Mouse (Mus musculus) intestine, postnatal 0 days (tissue): ENCODE results near the gene Eef1akmt4. TPM values are rescaled to one million over a fixed set of nuclear protein-coding genes. Genes with fewer than 3 reads are reported as not detected.

Experiments used
- ATAC-seq: fragments of 200-750 bp; cut with Nextera tagmentation; 2 replicates; pipeline ENCODE4 v1.8.0; 2017; ENCODE audit warnings: mild to moderate bottlenecking, moderate TSS enrichment, moderate library complexity
- H3K27ac ChIP-seq: fragments of 300-500 bp; sonication (generic); 2 replicates; pipeline ENCODE4 v1.5.1; 2014; ENCODE audit warnings: mild to moderate bottlenecking, low read depth, low read length, moderate library complexity
- H3K27me3 ChIP-seq: fragments of 300-500 bp; sonication (generic); replicated peaks from 2 replicates; pipeline ENCODE4 v1.6.1; 2014; ENCODE audit warnings: low read length, mixed read lengths; ENCODE audit not compliant: control insufficient read depth, insufficient read depth
- H3K36me3 ChIP-seq: fragments of 300-500 bp; sonication (generic); 2 replicates; pipeline ENCODE4 v1.6.1; 2014; ENCODE audit warnings: mild to moderate bottlenecking, moderate library complexity; ENCODE audit not compliant: control insufficient read depth, insufficient read depth
- H3K4me1 ChIP-seq: fragments of 300-500 bp; sonication (generic); replicated peaks from 2 replicates; pipeline ENCODE4 v1.6.1; 2014; ENCODE audit warnings: antibody characterized with exemption, low read length, mixed read lengths; ENCODE audit not compliant: control insufficient read depth, insufficient read depth
- H3K4me2 ChIP-seq: fragments of 300-500 bp; sonication (generic); replicated peaks from 2 replicates; pipeline ENCODE4 v1.6.1; 2014; ENCODE audit warnings: low read depth, mild to moderate bottlenecking, moderate library complexity
- H3K4me3 ChIP-seq: fragments of 300-500 bp; sonication (generic); 2 replicates; pipeline ENCODE4 v1.5.1; 2014; ENCODE audit warnings: low read depth, low read length
- H3K9ac ChIP-seq: fragments of 300-500 bp; sonication (generic); 2 replicates; pipeline ENCODE4 v1.6.1; 2014; ENCODE audit warnings: mild to moderate bottlenecking, low read depth, low read length
- H3K9me3 ChIP-seq: fragments of 300-500 bp; sonication (generic); 2 replicates; pipeline ENCODE4 v1.6.1; 2016; ENCODE audit warnings: mixed run types; ENCODE audit not compliant: control insufficient read depth
- CTCF ChIP-seq: sonication (generic); IDR thresholded peaks from 2 replicates; pipeline ENCODE4 v1.5.1; 2016; ENCODE audit warnings: low read depth, mild to moderate bottlenecking, control low read depth, antibody characterized with exemption, moderate library complexity
- WGBS: fragments of 180-500 bp; shearing (Covaris S2); extraction: QIAGEN DNeasy Blood & Tissue Kit; methylation state at CpG from one replicate; pipeline ENCODE4 v1.1.7; 2014; 5-methylcytosine and 5-hydroxymethylcytosine counted together
- polyA plus RNA-seq: library from polyadenylated mRNA; unstranded; fragments of >200 nt; fragmentation: Nextera tagmentation; extraction: Ambion mirVana; gene quantifications from 2 replicates; pipeline ENCODE4 v1.2.1, GENCODE M21; 2015

Eef1akmt4 gene
- polyA plus RNA-seq, 1 experiment from 2014 or later: 17.8 TPM

DNA sequence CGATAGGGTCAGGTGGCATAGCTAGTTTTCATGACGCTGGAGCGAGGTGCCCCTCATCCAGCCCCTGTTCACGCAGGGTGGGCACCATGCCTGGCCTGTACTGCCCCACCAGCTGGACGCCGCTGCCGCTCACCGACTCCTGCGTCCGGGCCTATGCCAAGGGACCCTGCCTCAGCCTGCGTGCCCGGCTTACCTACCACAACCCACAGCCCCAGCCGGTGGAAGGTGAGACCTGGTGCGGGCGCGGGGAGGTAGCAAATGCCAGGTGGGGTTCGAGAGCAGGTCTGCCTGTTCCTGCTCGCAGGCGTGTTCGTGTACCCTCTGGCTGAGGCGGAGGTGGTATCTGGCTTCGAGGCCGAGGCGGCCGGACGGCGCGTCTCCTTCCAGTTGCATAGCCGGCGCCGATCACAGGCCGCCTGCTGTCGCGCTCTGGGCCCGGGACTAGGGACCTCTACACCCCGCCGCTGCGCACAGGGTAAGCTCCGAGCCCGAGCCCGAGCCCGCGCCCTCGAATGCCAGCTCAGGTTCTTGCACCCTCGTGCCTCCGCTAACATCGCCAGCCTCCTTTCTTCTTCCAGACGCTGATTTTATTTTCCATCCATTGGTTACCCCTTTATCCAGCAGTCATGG lies 20.2 kb upstream of the Eef1akmt4 start:
- 13% methylated on average over 48 of the region's 48 CpGs for WGBS
- no peaks in the 10 kb centered on the region for H3K9me3 ChIP-seq
- H3K4me1 ChIP-seq: 0 out of 2 replicates have a peak, but pooled peaks cover 10% of the 10 kb centered on the region
- TF ChIP-seq CTCF: no peak
- H3K4me2 ChIP-seq: peak overlapping the region; percentile 80; the same call in 1 of the 2 replicates
- peak overlapping the region; percentile 42 for H3K4me3 ChIP-seq
- H3K9ac ChIP-seq: no peak overlapping the region
- H3K36me3 ChIP-seq: no peaks in the 10 kb centered on the region; the same call in 1 of the 2 replicates
- no peak overlapping the region for H3K27ac ChIP-seq
- H3K27me3 ChIP-seq: peaks cover 35% of the 10 kb centered on the region
- ATAC-seq: no peak

DNA sequence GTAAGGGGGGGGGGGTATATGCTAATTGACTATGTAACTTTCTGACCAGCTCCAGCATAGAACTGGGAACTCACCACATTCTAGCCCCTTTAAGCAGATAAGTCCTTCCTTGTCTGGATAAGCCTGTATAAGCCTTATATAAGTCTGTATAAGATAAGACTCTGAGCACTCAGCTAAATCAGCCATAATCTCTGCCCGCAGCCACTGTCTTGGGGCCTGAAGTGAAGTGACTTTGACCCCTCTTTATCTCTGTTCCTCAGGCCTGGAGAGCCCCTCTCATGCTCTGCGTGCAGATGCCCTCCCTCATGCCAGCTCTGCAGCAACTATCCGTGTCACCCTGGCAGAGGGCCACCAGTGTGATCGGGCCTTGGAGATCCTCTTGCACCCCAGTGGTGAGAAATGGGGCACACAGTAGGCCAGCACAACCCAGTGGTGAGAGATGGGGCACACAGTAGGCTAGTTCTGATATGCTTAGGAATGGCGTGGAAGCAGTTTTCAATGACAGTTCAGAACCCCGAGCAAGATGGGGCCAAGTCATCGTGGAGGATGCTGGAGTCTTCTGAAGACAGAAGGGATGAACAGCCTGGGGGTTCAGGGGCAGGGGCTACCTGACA lies 16.2 kb upstream of the Eef1akmt4 start:
- ATAC-seq: peak; percentile 51; the same call in 1 of the 2 replicates
- TF ChIP-seq CTCF: no peak
- H3K27me3 ChIP-seq: peaks cover 20% of the 10 kb centered on the region
- H3K4me2 ChIP-seq: no peak overlapping the region
- WGBS: 43% methylated on average over 7 of the region's 7 CpGs
- 0 out of 2 replicates have a peak, but pooled peaks cover under 1% of the 10 kb centered on the region for H3K4me1 ChIP-seq
- H3K36me3 ChIP-seq: no peaks in the 10 kb centered on the region
- no peaks in the 10 kb centered on the region for H3K9me3 ChIP-seq
- no peak overlapping the region for H3K9ac ChIP-seq
- H3K4me3 ChIP-seq: no peak overlapping the region
- no peak overlapping the region for H3K27ac ChIP-seq

DNA sequence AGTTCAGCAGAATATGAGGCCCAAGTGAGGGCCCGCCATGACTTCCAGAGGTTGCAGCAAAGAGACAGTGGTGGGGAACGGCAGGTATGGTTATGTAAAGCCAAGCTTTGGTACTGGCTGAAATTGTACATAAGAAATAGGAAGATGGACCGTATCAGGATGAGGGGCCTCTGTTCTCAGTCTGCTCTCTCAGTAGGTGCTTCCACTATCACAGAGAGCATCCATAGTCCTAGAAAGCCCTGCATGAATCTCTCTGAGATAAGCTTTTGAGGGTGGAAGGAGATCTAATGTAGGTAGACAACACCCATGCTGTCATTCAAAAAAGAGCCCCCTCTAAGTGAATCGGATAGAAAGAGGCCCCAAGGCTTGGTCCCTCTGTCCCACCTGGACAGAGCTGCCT lies 15.7 kb upstream of the Eef1akmt4 start:
- Histone ChIP-seq H3K9me3 (no peaks in the 10 kb centered on the region), H3K4me1 (no peaks in the 10 kb centered on the region), H3K9ac (no peak overlapping the region), H3K4me2 (no peak overlapping the region), H3K27me3 (peaks cover 14% of the 10 kb centered on the region), H3K4me3 (no peak overlapping the region), H3K36me3 (no peaks in the 10 kb centered on the region), H3K27ac (no peak overlapping the region)
- ATAC-seq: no peak
- no peak for TF ChIP-seq CTCF
- 89% methylated on average over 4 of the region's 4 CpGs for WGBS

- Histone ChIP-seq H3K9me3 (no peaks in the 10 kb centered on the region), H3K36me3 (no peaks in the 10 kb centered on the region), H3K4me1 (no peaks in the 10 kb centered on the region), H3K4me2 (no peak overlapping the region), H3K27me3 (peaks cover 3% of the 10 kb centered on the region), H3K27ac (no peak overlapping the region), H3K9ac (no peak overlapping the region), H3K4me3 (no peak overlapping the region)
- 56% methylated on average over 7 of the region's 7 CpGs for WGBS
- ATAC-seq: no peak
- TF ChIP-seq CTCF: no peak
These were observed 14.5 kb upstream of the Eef1akmt4 start for GRCm38 (mm10) chr16:20596687-20597441.

GRCm38 (mm10) chr16:20600511-20600910 lies 10.9 kb upstream of the Eef1akmt4 start:
- no peak overlapping the region for H3K4me3 ChIP-seq
- H3K4me1 ChIP-seq: no peaks in the 10 kb centered on the region
- ATAC-seq: no peak
- WGBS: 69% methylated on average over 5 of the region's 5 CpGs
- no peak overlapping the region for H3K9ac ChIP-seq
- peaks cover 8% of the 10 kb centered on the region; the same call in 1 of the 2 replicates for H3K36me3 ChIP-seq
- no peak for TF ChIP-seq CTCF
- no peaks in the 10 kb centered on the region for H3K9me3 ChIP-seq
- no peak overlapping the region for H3K4me2 ChIP-seq
- H3K27ac ChIP-seq: no peak overlapping the region
- no peaks in the 10 kb centered on the region for H3K27me3 ChIP-seq

GRCm38 (mm10) chr16:20604705-20605104 lies 6.7 kb upstream of the Eef1akmt4 start:
- H3K9me3 ChIP-seq: no peaks in the 10 kb centered on the region
- H3K4me3 ChIP-seq: no peak overlapping the region
- no peak overlapping the region for H3K9ac ChIP-seq
- H3K4me1 ChIP-seq: no peaks in the 10 kb centered on the region
- no peak for TF ChIP-seq CTCF
- H3K4me2 ChIP-seq: no peak overlapping the region
- H3K27ac ChIP-seq: no peak overlapping the region
- ATAC-seq: no peak
- peaks cover 26% of the 10 kb centered on the region for H3K36me3 ChIP-seq
- no peaks in the 10 kb centered on the region for H3K27me3 ChIP-seq
- 72% methylated on average over 9 of the region's 9 CpGs for WGBS
